Mouse (Mus musculus): ENCODE measurements at regions not wholly inside any gene's neighbourhood (a gene's known extent, or its start where the extent isn't known, plus 50 kb on each side); places are given as distances from the start of the nearest gene placed in this dataset.
A peak's percentile ranks its signal among the peaks of the same experiment; 100 is the strongest.

DNA sequence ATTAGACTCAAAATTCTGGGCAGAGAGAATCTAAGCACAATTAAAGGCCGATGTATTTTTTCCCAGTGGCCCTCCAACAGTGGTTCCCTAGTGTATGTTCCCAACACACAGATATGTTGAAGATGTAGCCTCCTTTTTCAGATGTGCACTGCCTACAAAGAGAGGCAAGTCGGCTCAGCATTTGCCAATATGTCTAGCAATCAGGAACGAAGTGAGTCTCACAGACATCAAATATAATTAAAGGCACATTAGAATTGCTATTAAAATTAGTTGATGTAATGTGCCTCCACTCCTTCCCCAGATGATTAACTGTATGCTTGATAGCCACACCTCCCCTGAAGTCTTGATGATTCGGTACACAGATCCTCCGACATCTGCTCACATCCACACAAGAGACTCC is 565.8 kb upstream of the Nrp1 start:
- no peak for TF ChIP-seq POLR2AphosphoS2 (IDR thresholded peaks at IDR 0.05; ENCODE audit: insufficient read length, low read depth)
- TF ChIP-seq MYOD1 (IDR thresholded peaks at IDR 0.05; ENCODE audit: control insufficient read depth in 1 of 3, insufficient read length in 2 of 3, low read depth in 2 of 3) = no peak
- TF ChIP-seq TCF12 (IDR thresholded peaks at IDR 0.05; ENCODE audit: insufficient read depth, poor library complexity, severe bottlenecking) = no peak
- TF ChIP-seq TCF3 (IDR thresholded peaks at IDR 0.05; ENCODE audit: insufficient read length, low read depth) = no peak
- no peak for TF ChIP-seq REST (IDR thresholded peaks at IDR 0.05; ENCODE audit: insufficient read depth, insufficient read length)
- no peak for TF ChIP-seq POLR2A (IDR thresholded peaks at IDR 0.05; ENCODE audit: insufficient read length, low read depth)
- Histone ChIP-seq H3K27me3 (ENCODE audit: control insufficient read depth, insufficient read depth, insufficient read length) (no peaks in the 10 kb centered on the region), H3K4me2 (ENCODE audit: low read depth) (no peak overlapping the region), H3K36me3 (ENCODE audit: control insufficient read depth, insufficient read depth) (no peaks in the 10 kb centered on the region), H3K79me2 (ENCODE audit: control insufficient read depth, insufficient read depth) (no peaks in the 10 kb centered on the region), H3ac (ENCODE audit: control insufficient read depth, insufficient read length) (no peak overlapping the region), H3K4me3 (no peak overlapping the region)

DNA sequence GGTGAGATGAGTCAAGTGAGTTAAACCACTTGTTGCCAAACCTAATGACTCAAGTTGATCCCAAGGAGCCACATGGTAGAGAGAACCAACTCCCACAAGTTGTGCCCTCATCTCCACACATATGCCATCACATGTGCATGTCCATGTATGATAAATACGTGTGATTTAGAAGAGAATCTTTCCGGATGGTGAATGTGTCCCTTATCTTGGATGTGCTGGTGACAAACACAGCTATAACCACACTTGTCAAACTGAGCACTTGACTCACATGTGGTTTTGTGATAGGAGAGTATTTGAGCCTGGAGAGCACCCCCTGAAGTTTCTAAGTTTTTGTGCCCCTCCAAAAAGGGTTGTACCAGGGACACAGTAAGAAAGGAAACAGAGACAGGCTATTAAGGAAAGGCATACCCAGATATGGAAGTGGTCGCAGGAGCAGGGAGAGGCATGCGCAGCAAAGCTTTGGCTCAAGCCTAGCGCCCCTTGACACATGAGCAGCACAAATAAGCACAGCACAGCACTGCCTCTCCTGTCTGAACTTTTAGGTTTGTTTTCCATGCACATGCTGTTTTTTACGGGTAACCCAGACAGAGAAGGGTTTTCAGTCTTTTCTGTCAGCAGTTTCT is 558.4 kb upstream of the Nrp1 start:
- no peaks in the 10 kb centered on the region for H3K79me2 ChIP-seq (ENCODE audit: control insufficient read depth, insufficient read depth)
- H3K4me3 ChIP-seq = no peak overlapping the region
- no peak overlapping the region for H3ac ChIP-seq (ENCODE audit: control insufficient read depth, insufficient read length)
- H3K4me2 ChIP-seq (ENCODE audit: low read depth) = no peak overlapping the region
- H3K27me3 ChIP-seq (ENCODE audit: control insufficient read depth, insufficient read depth, insufficient read length) = no peaks in the 10 kb centered on the region
- H3K36me3 ChIP-seq (ENCODE audit: control insufficient read depth, insufficient read depth) = no peaks in the 10 kb centered on the region
- TF ChIP-seq MYOG (IDR thresholded peaks at IDR 0.05; ENCODE audit: control insufficient read depth in 1 of 3, insufficient read depth in 1 of 3, insufficient read length in 2 of 3, low read depth in 2 of 3) (no peak), CEBPB (IDR thresholded peaks at IDR 0.05; ENCODE audit: insufficient read depth, poor library complexity, severe bottlenecking) (no peak), TCF12 (IDR thresholded peaks at IDR 0.05; ENCODE audit: insufficient read depth, poor library complexity, severe bottlenecking) (no peak), MAX (IDR thresholded peaks at IDR 0.05; ENCODE audit: low read depth) (no peak), TCF3 (IDR thresholded peaks at IDR 0.05; ENCODE audit: insufficient read length, low read depth) (no peak), POLR2AphosphoS2 (IDR thresholded peaks at IDR 0.05; ENCODE audit: insufficient read length, low read depth) (no peak), MYOD1 (IDR thresholded peaks at IDR 0.05; ENCODE audit: control insufficient read depth in 1 of 3, insufficient read length in 2 of 3, low read depth in 2 of 3) (no peak), REST (IDR thresholded peaks at IDR 0.05; ENCODE audit: insufficient read depth, insufficient read length) (no peak), SRF (IDR thresholded peaks at IDR 0.05; ENCODE audit: control insufficient read depth, insufficient read length, low read depth) (no peak), E2F4 (IDR thresholded peaks at IDR 0.05; ENCODE audit: insufficient read depth) (no peak), POLR2A (IDR thresholded peaks at IDR 0.05; ENCODE audit: insufficient read length, low read depth) (no peak)

DNA sequence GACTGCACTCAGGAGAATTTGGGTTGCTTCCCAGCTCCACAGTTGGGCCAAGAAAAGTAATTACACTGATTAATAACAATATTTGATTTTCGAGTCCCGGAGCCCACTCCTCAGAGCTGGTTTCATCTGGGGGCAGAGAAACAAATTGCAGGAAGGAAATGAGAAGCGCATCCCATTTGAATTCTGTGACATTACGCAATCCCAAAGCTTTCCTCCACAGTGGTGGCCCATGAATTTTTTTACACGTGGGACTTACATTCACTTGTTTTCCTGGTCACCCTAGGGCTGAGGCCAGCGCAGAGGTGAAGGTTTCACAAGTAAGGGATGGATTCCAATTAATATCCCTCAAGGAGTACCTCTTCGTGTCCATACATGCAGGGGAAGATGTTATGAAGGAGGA is 556.3 kb upstream of the Nrp1 start:
- Histone ChIP-seq H3ac (ENCODE audit: control insufficient read depth, insufficient read length) (no peak overlapping the region), H3K4me2 (ENCODE audit: low read depth) (peak overlapping the region; percentile 52), H3K36me3 (ENCODE audit: control insufficient read depth, insufficient read depth) (no peaks in the 10 kb centered on the region), H3K79me2 (ENCODE audit: control insufficient read depth, insufficient read depth) (no peaks in the 10 kb centered on the region), H3K27me3 (ENCODE audit: control insufficient read depth, insufficient read depth, insufficient read length) (no peaks in the 10 kb centered on the region), H3K4me3 (no peak overlapping the region)
- TF ChIP-seq CEBPB (IDR thresholded peaks at IDR 0.05; ENCODE audit: insufficient read depth, poor library complexity, severe bottlenecking) (peak; percentile 96), POLR2A (IDR thresholded peaks at IDR 0.05; ENCODE audit: insufficient read length, low read depth) (no peak)

DNA sequence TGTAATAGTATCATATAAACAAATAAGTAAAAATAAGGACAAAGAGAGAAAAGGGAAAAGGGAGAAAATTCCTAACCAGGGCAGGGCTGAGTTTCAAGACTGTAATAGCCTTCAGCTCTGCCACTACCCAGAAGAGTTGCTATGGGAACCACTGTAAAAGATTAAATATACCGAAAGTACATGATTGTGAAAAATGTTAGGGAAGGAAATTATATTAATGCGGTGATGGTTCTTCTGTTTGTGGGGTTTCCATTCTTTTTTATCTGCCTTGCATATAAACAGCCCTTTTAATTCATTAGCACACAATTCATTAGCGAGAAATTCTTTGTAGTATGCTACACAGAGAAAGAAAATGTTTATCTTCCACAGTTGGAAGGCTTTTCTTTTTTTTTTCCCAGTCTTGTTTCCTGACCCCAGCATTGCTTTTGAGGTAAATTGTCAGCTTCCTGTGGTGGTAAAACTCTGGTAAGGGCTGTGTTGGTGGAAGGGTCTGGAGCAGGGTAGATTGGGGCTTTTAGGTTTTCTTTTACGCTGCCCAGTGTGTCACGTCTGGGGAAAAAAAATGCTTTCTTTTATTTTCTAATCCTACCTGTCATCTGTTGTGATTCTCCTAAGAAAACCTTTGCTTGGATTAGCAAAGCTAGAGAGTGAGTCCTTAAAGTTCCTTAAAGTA is 555.6 kb upstream of the Nrp1 start:
- no peaks in the 10 kb centered on the region for H3K79me2 ChIP-seq (ENCODE audit: control insufficient read depth, insufficient read depth)
- no peak overlapping the region for H3K4me2 ChIP-seq (ENCODE audit: low read depth)
- no peak for TF ChIP-seq E2F4 (IDR thresholded peaks at IDR 0.05; ENCODE audit: insufficient read depth)
- no peak for TF ChIP-seq TCF3 (IDR thresholded peaks at IDR 0.05; ENCODE audit: insufficient read length, low read depth)
- TF ChIP-seq USF1 (IDR thresholded peaks at IDR 0.05; ENCODE audit: low read depth) = no peak
- no peak for TF ChIP-seq TCF12 (IDR thresholded peaks at IDR 0.05; ENCODE audit: insufficient read depth, poor library complexity, severe bottlenecking)
- no peak for TF ChIP-seq POLR2A (IDR thresholded peaks at IDR 0.05; ENCODE audit: insufficient read length, low read depth)
- TF ChIP-seq POLR2AphosphoS2 (IDR thresholded peaks at IDR 0.05; ENCODE audit: insufficient read length, low read depth) = no peak
- TF ChIP-seq MYOG (IDR thresholded peaks at IDR 0.05; ENCODE audit: control insufficient read depth in 1 of 3, insufficient read depth in 1 of 3, insufficient read length in 2 of 3, low read depth in 2 of 3) = no peak
- no peak for TF ChIP-seq MYOD1 (IDR thresholded peaks at IDR 0.05; ENCODE audit: control insufficient read depth in 1 of 3, insufficient read length in 2 of 3, low read depth in 2 of 3)
- no peak for TF ChIP-seq REST (IDR thresholded peaks at IDR 0.05; ENCODE audit: insufficient read depth, insufficient read length)
- TF ChIP-seq MAX (IDR thresholded peaks at IDR 0.05; ENCODE audit: low read depth) = no peak

More for the DNA sequence above, 555.6 kb upstream of the Nrp1 start:
- Histone ChIP-seq H3K27me3 (ENCODE audit: control insufficient read depth, insufficient read depth, insufficient read length) (no peaks in the 10 kb centered on the region), H3K36me3 (ENCODE audit: control insufficient read depth, insufficient read depth) (no peaks in the 10 kb centered on the region), H3K4me3 (no peak overlapping the region), H3ac (ENCODE audit: control insufficient read depth, insufficient read length) (no peak overlapping the region)

Measured in myocyte (in vitro differentiated cells).